Mouse (Mus musculus): Measurements from ENCODE around the gene Celf1. TPM values are rescaled to one million over a fixed set of nuclear protein-coding genes. Genes with fewer than 3 reads are reported as not detected.

The Celf1 gene
- total RNA-seq, 1 experiment: 73.0 TPM

DNA sequence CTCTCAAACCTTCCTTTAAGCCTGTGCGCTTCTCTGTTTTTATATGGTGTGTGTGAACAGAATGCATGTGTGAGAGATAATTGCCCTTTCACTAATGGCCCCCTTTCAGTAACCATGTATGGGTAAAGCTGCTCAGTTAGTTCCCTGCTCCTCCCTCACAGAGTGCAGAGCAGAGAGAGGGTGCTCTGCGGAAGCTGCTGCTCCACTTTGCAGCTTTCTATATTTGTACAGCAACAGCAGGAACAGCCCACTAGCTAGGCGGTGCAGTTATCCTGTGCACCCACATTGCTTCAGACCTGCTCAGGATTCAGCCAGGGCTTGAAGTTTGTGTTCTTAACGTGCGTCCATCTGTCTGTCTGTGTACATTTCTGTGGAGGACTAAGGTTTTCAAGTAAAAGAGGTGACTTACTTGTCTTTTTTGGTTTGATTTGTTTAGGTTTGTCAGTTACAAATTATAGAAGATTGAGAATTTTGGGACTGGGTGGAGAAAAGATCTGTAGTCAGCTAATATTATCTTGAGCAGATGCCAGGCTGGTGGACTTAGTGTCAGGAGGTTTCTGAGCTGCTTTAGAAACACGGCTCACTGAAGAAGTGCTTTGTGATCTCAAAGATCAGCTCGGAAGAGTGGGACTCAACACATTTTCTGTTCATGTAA lies 24.8 kb downstream of the Celf1 start:
- no peaks in the 10 kb centered on the region for H3K9me3 ChIP-seq (ENCODE audit: control insufficient read depth, insufficient read depth, low read depth, low read length)
- in situ Hi-C loops (cut with MboI; ENCODE audit: low sequenced_read_pairs in 2 of 2, unreplicated experiment in 2 of 2): no loop called here
- H3K4me3 ChIP-seq (ENCODE audit: insufficient read depth in 1 of 2, low read depth in 1 of 2, low read length in 2 of 2, poor library complexity in 1 of 2, severe bottlenecking in 1 of 2): no peak overlapping the region
- DNase-seq (ENCODE audit: low read depth, low spot score): no peak
- no peak for TF ChIP-seq MAFK (IDR thresholded peaks at IDR 0.05; ENCODE audit: insufficient read depth, low read depth, low read length)
- no peak for TF ChIP-seq ZC3H11A (IDR thresholded peaks at IDR 0.05; ENCODE audit: borderline replicate concordance, low read depth, low read length)
- TF ChIP-seq HCFC1 (IDR thresholded peaks at IDR 0.05; ENCODE audit: borderline replicate concordance, insufficient read depth, low read length): no peak
- no peak for TF ChIP-seq ZNF384 (IDR thresholded peaks at IDR 0.05; ENCODE audit: low read depth, low read length)
- no peak for TF ChIP-seq CHD2 (IDR thresholded peaks at IDR 0.05; ENCODE audit: low read depth, low read length)
- no peaks in the 10 kb centered on the region; the same call in 1 of the 2 replicates for H3K36me3 ChIP-seq (ENCODE audit: control insufficient read depth, insufficient read depth, low read length, poor library complexity, severe bottlenecking)
- H3K4me1 ChIP-seq (ENCODE audit: control insufficient read depth in 2 of 2, insufficient read depth in 2 of 2, low read length in 2 of 2, poor library complexity in 1 of 2): no peaks in the 10 kb centered on the region; a peak in 1 of 4 replicates
- no peak overlapping the region for H3K27ac ChIP-seq (ENCODE audit: insufficient read depth, low read depth, low read length, poor library complexity, severe bottlenecking)
- H3K9ac ChIP-seq (ENCODE audit: insufficient read depth, low read depth, low read length, poor library complexity, severe bottlenecking): no peak overlapping the region; the same call in 1 of the 2 replicates

GRCm38 (mm10) chr2:90965466-90966080 lies 25.4 kb downstream of the Celf1 start:
- H3K9me3 ChIP-seq (ENCODE audit: control insufficient read depth, insufficient read depth, low read depth, low read length): no peaks in the 10 kb centered on the region
- TF ChIP-seq MAFK (IDR thresholded peaks at IDR 0.05; ENCODE audit: insufficient read depth, low read depth, low read length) (no peak), ZNF384 (IDR thresholded peaks at IDR 0.05; ENCODE audit: low read depth, low read length) (no peak), HCFC1 (IDR thresholded peaks at IDR 0.05; ENCODE audit: borderline replicate concordance, insufficient read depth, low read length) (no peak), CHD2 (IDR thresholded peaks at IDR 0.05; ENCODE audit: low read depth, low read length) (no peak), ZC3H11A (IDR thresholded peaks at IDR 0.05; ENCODE audit: borderline replicate concordance, low read depth, low read length) (no peak)
- no peaks in the 10 kb centered on the region; the same call in 1 of the 2 replicates for H3K36me3 ChIP-seq (ENCODE audit: control insufficient read depth, insufficient read depth, low read length, poor library complexity, severe bottlenecking)
- no peaks in the 10 kb centered on the region; a peak in 1 of 4 replicates for H3K4me1 ChIP-seq (ENCODE audit: control insufficient read depth in 2 of 2, insufficient read depth in 2 of 2, low read length in 2 of 2, poor library complexity in 1 of 2)
- H3K4me3 ChIP-seq (ENCODE audit: insufficient read depth in 1 of 2, low read depth in 1 of 2, low read length in 2 of 2, poor library complexity in 1 of 2, severe bottlenecking in 1 of 2): no peak overlapping the region
- in situ Hi-C loops (cut with MboI; ENCODE audit: low sequenced_read_pairs in 2 of 2, unreplicated experiment in 2 of 2): no loop called here
- H3K9ac ChIP-seq (ENCODE audit: insufficient read depth, low read depth, low read length, poor library complexity, severe bottlenecking): no peak overlapping the region
- no peak for DNase-seq (ENCODE audit: low read depth, low spot score)
- no peak overlapping the region for H3K27ac ChIP-seq (ENCODE audit: insufficient read depth, low read depth, low read length, poor library complexity, severe bottlenecking)

DNA sequence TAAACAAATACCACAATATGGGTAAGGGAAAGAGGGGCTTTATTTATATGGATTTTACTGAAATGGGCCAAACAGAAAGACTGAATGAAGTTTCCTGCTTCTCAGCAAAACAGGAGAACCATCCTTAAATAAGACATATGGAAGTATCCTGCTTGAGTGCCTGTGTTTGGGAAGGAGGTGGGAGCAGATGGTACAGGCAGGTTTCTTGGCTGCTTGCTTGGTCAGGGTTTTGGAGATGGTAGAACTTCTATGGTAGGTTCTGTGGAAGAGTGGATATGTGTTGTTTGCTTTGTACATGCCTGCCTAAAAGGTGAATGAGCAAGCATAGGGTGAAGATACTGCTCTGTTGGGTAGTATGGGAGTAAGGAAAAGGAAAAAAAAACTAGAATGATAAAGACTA lies 30.4 kb downstream of the Celf1 start:
- TF ChIP-seq CHD2 (IDR thresholded peaks at IDR 0.05; ENCODE audit: low read depth, low read length): no peak
- TF ChIP-seq HCFC1 (IDR thresholded peaks at IDR 0.05; ENCODE audit: borderline replicate concordance, insufficient read depth, low read length): no peak
- TF ChIP-seq MAFK (IDR thresholded peaks at IDR 0.05; ENCODE audit: insufficient read depth, low read depth, low read length): no peak
- no peak for TF ChIP-seq ZNF384 (IDR thresholded peaks at IDR 0.05; ENCODE audit: low read depth, low read length)
- TF ChIP-seq ZC3H11A (IDR thresholded peaks at IDR 0.05; ENCODE audit: borderline replicate concordance, low read depth, low read length): no peak
- in situ Hi-C loops (cut with MboI; ENCODE audit: low sequenced_read_pairs in 2 of 2, unreplicated experiment in 2 of 2): no loop called here

DNA sequence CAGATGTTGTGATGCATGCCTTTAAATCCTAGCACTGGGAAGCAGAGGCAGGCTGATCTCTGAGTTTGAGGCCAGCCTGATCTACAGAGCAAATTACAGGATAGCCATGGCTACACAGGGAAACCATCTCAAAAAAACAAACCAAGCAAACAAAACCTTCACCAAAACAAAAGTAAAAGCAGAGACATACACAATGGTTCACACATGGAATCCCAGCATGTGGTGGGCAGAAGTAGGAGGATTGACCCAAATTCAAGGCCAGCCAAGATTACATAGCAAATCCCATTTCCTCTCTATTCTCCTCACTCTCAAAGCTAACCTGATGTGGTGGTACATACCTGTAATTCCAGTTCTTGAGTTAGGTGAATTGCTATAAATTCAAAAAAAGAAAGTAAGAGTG lies 33.9 kb downstream of the Celf1 start:
- no peak overlapping the region for H3K4me3 ChIP-seq (ENCODE audit: insufficient read depth in 1 of 2, low read depth in 1 of 2, low read length in 2 of 2, poor library complexity in 1 of 2, severe bottlenecking in 1 of 2)
- no peaks in the 10 kb centered on the region for H3K9me3 ChIP-seq (ENCODE audit: control insufficient read depth, insufficient read depth, low read depth, low read length)
- peaks cover 6 to 9% of the 10 kb centered on the region in 2 experiments; a peak in 3 of 4 replicates for H3K4me1 ChIP-seq (ENCODE audit: control insufficient read depth in 2 of 2, insufficient read depth in 2 of 2, low read length in 2 of 2, poor library complexity in 1 of 2)
- TF ChIP-seq CHD2 (IDR thresholded peaks at IDR 0.05; ENCODE audit: low read depth, low read length): no peak
- no peak for TF ChIP-seq ZNF384 (IDR thresholded peaks at IDR 0.05; ENCODE audit: low read depth, low read length)
- no peak for TF ChIP-seq ZC3H11A (IDR thresholded peaks at IDR 0.05; ENCODE audit: borderline replicate concordance, low read depth, low read length)
- TF ChIP-seq HCFC1 (IDR thresholded peaks at IDR 0.05; ENCODE audit: borderline replicate concordance, insufficient read depth, low read length): no peak
- TF ChIP-seq MAFK (IDR thresholded peaks at IDR 0.05; ENCODE audit: insufficient read depth, low read depth, low read length): no peak
- in situ Hi-C loops (cut with MboI; ENCODE audit: low sequenced_read_pairs in 2 of 2, unreplicated experiment in 2 of 2): no loop called here
- no peak overlapping the region for H3K27ac ChIP-seq (ENCODE audit: insufficient read depth, low read depth, low read length, poor library complexity, severe bottlenecking)
- H3K9ac ChIP-seq (ENCODE audit: insufficient read depth, low read depth, low read length, poor library complexity, severe bottlenecking): no peak overlapping the region
- no peak for DNase-seq (ENCODE audit: low read depth, low spot score)
- no peaks in the 10 kb centered on the region; the same call in none of the 2 replicates for H3K36me3 ChIP-seq (ENCODE audit: control insufficient read depth, insufficient read depth, low read length, poor library complexity, severe bottlenecking)

More for the DNA sequence above, 30.4 kb downstream of the Celf1 start:
- no peaks in the 10 kb centered on the region for H3K9me3 ChIP-seq (ENCODE audit: control insufficient read depth, insufficient read depth, low read depth, low read length)
- no peak overlapping the region for H3K27ac ChIP-seq (ENCODE audit: insufficient read depth, low read depth, low read length, poor library complexity, severe bottlenecking)
- H3K9ac ChIP-seq (ENCODE audit: insufficient read depth, low read depth, low read length, poor library complexity, severe bottlenecking): no peak overlapping the region
- H3K36me3 ChIP-seq (ENCODE audit: control insufficient read depth, insufficient read depth, low read length, poor library complexity, severe bottlenecking): no peaks in the 10 kb centered on the region; the same call in none of the 2 replicates
- no peak overlapping the region for H3K4me3 ChIP-seq (ENCODE audit: insufficient read depth in 1 of 2, low read depth in 1 of 2, low read length in 2 of 2, poor library complexity in 1 of 2, severe bottlenecking in 1 of 2)
- H3K4me1 ChIP-seq (ENCODE audit: control insufficient read depth in 2 of 2, insufficient read depth in 2 of 2, low read length in 2 of 2, poor library complexity in 1 of 2): peaks cover 1 to 2% of the 10 kb centered on the region in 2 experiments; a peak in 1 of 4 replicates
- no peak for DNase-seq (ENCODE audit: low read depth, low spot score)

Measured in ES-E14 (cell line).